In genomic region chr11:99110370-99111110, GRCm38 (mm10) we compare ENCODE assay signal across 9 mouse cellular contexts. TPM values are rescaled to one million over a fixed set of nuclear protein-coding genes. Genes with fewer than 3 reads are reported as not detected.
A peak's percentile ranks its signal among the peaks of the same experiment; 100 is the strongest.
DNase-seq lines count a peak whose midpoint lies in the region; ATAC-seq and TF ChIP-seq lines count a peak whose summit lies in the region.
"Had no signal": no experiment of that assay in that cellular context is flagged by ENCODE, and none has a peak within 500 bp of the region (broad histone marks: within the 10 kb centered on the region; RNA-seq: fewer than 3 reads in every experiment).

No protein-coding gene starts in this region.

- WGBS in intestine, postnatal 0 days = 65% methylated on average over 15 of the region's 15 CpGs

- peaks cover 2% of the 10 kb centered on the region for H3K27me3 ChIP-seq in CH12.LX (replicated peaks)
- no peaks in the 10 kb centered on the region for H3K27me3 ChIP-seq in intestine, postnatal 0 days (replicated peaks; ENCODE audit: control insufficient read depth, insufficient read depth, low read length)

- ATAC-seq in intestine, postnatal 0 days = no peak

- TF ChIP-seq CTCF in left cerebral cortex, adult 2 months (IDR thresholded peaks at IDR 0.05) = peak; percentile 43
- TF ChIP-seq CTCF in CH12.LX (conservative IDR thresholded peaks at IDR 0.05 in 1 of 2, IDR thresholded peaks at IDR 0.05 in 1 of 2; ENCODE audit: low read depth in 2 of 2, low read length in 2 of 2) = peak; percentile 48 to 52
- peak; percentile 67 for TF ChIP-seq CTCF in intestine, postnatal 0 days (IDR thresholded peaks at IDR 0.05; ENCODE audit: low read depth)

- H3K9ac ChIP-seq in CH12.LX (ENCODE audit: insufficient read depth, low read depth) = no peak overlapping the region
- no peak overlapping the region for H3K9ac ChIP-seq in intestine, postnatal 0 days (ENCODE audit: low read depth, low read length)

- DNase-seq in left cerebral cortex, adult 2 months (ENCODE audit: extremely low spot score in 1 of 2, low spot score in 2 of 2) = no peak
- DNase-seq in left cerebral cortex, adult 8-10 months (ENCODE audit: low spot score in 2 of 2) = no peak
- DNase-seq in CH12.LX (ENCODE audit: extremely low read depth) = no peak
- DNase-seq in R1 (ENCODE audit: low read depth, low spot score) = peak; percentile 74
- no peak for DNase-seq in cerebellum, adult 18-20 months
- no peak for DNase-seq in gastrocnemius, postnatal 4 days (ENCODE audit: low spot score in 2 of 2)
- DNase-seq in yolk sac, embryonic 10.5 days (ENCODE audit: low spot score) = no peak
- DNase-seq: heart, postnatal 14 days had no signal

- no peaks in the 10 kb centered on the region for H3K36me3 ChIP-seq in CH12.LX (replicated peaks in 1 of 2; ENCODE audit: control insufficient read depth in 1 of 2, insufficient read depth in 1 of 2, low read length in 1 of 2)
- H3K36me3 ChIP-seq in intestine, postnatal 0 days (ENCODE audit: control insufficient read depth, insufficient read depth) = no peaks in the 10 kb centered on the region

- dilution Hi-C loops in CH12.LX (cut with MboI; ENCODE audit: extremely low pct_ligation_motif_present, extremely low pct_unique_long_range_greater_than_20kb, low sequenced_read_pairs) = no loop called here

- TF ChIP-seq EP300 in CH12.LX (IDR thresholded peaks at IDR 0.05; ENCODE audit: low read length) = no peak

- no peak overlapping the region for H3K4me3 ChIP-seq in left cerebral cortex, adult 2 months
- no peak overlapping the region for H3K4me3 ChIP-seq in CH12.LX (replicated peaks in 1 of 3; ENCODE audit: low read depth in 2 of 3, low read length in 2 of 3, poor library complexity in 1 of 3)
- no peak overlapping the region for H3K4me3 ChIP-seq in intestine, postnatal 0 days (ENCODE audit: low read depth, low read length)

- H3K27ac ChIP-seq in left cerebral cortex, adult 2 months = no peak overlapping the region
- no peak overlapping the region for H3K27ac ChIP-seq in CH12.LX (ENCODE audit: insufficient read depth, low read depth)
- H3K27ac ChIP-seq in intestine, postnatal 0 days (ENCODE audit: low read depth, low read length) = no peak overlapping the region

- peaks cover 6% of the 10 kb centered on the region for H3K9me3 ChIP-seq in CH12.LX (replicated peaks; ENCODE audit: low read length)
- no peaks in the 10 kb centered on the region for H3K9me3 ChIP-seq in intestine, postnatal 0 days (ENCODE audit: control insufficient read depth)

- H3K4me1 ChIP-seq in CH12.LX (ENCODE audit: control insufficient read depth in 1 of 2, insufficient read depth in 2 of 2) = 0 out of 4 replicates have a peak, but pooled peaks cover 2 to 3% of the 10 kb centered on the region in 2 experiments
- H3K4me1 ChIP-seq in intestine, postnatal 0 days (replicated peaks; ENCODE audit: control insufficient read depth, insufficient read depth, low read length) = peaks cover 12% of the 10 kb centered on the region; the same call in 1 of the 2 replicates

- in situ Hi-C loops in CH12.LX (cut with MboI; ENCODE audit: low pct_ligation_motif_present, low pct_unique_long_range_greater_than_20kb, low sequenced_read_pairs) = no loop called here

- no peak for TF ChIP-seq POLR2A in CH12.LX (IDR thresholded peaks at IDR 0.05; ENCODE audit: low read depth, low read length)

- no peak overlapping the region for H3K4me2 ChIP-seq in CH12.LX (ENCODE audit: insufficient read depth, low read depth, poor library complexity, severe bottlenecking)
- no peak overlapping the region for H3K4me2 ChIP-seq in intestine, postnatal 0 days (replicated peaks; ENCODE audit: low read depth)

- peak; percentile 35 for TF ChIP-seq RAD21 in CH12.LX (IDR thresholded peaks at IDR 0.05; ENCODE audit: low read depth, low read length)

- intact Hi-C loops in left cerebral cortex, adult 2 months (cut with DNase I) = no loop called here

- no peaks in the 10 kb centered on the region for H3K79me2 ChIP-seq in CH12.LX (replicated peaks; ENCODE audit: control insufficient read depth, extremely low read depth, insufficient read depth, poor library complexity, severe bottlenecking)

TF ChIP-seq in CH12.LX, 34 proteins besides CTCF, POLR2A, EP300 and RAD21:
- TF ChIP-seq NRF1 (IDR thresholded peaks at IDR 0.05; ENCODE audit: low read depth, low read length) (no peak), ZMIZ1 (IDR thresholded peaks at IDR 0.05; ENCODE audit: low read depth, low read length) (no peak), UBTF (IDR thresholded peaks at IDR 0.05; ENCODE audit: low read depth, low read length) (no peak), SMC3 (IDR thresholded peaks at IDR 0.05; ENCODE audit: low read depth, low read length) (peak; percentile 20), ETS1 (conservative IDR thresholded peaks at IDR 0.05; ENCODE audit: low read depth, low read length) (no peak), USF1 (IDR thresholded peaks at IDR 0.05; ENCODE audit: low read depth, low read length) (no peak), MYC (IDR thresholded peaks at IDR 0.05; ENCODE audit: low read depth, low read length) (no peak)
TF ChIP-seq in CH12.LX: peak in this region for 1.

RNA-seq across cellular contexts. Expression of gene Tns4, which starts 21.4 kb away (rescaled TPM):
- 1 to 10 TPM in 1 of 2 experiments, under 1 TPM in 1; 0.19 to 1.1 TPM for total RNA-seq in left cerebral cortex, adult 2 months (2021)
- under 1 TPM; 0.22 to 0.72 (median 0.44) TPM for total RNA-seq in left cerebral cortex, adult 8-10 months (2022)
- 0.04 and 0.13 TPM in 2 replicates for total RNA-seq in CH12.LX (2012; rRNA removed)
- total RNA-seq in CH12.LX (2014; rRNA removed) = not detected in 2 replicates
- 0.11 TPM in 1 of 2 replicates, not detected in the other for polyA plus RNA-seq in CH12.LX (2012; ENCODE audit: insufficient read length, low read depth)
- polyA plus RNA-seq in intestine, postnatal 0 days (2015; fragmentation: Nextera tagmentation; extraction: Ambion mirVana) = 0.39 and 0.53 TPM in 2 replicates
- total RNA-seq in gastrocnemius, postnatal 4 days (2021) = under 1 TPM in 1 of 2 experiments, not detected in 1; 0.13 TPM

RNA-seq across cellular contexts. Expression of gene Ccr7, which starts 44.3 kb away (rescaled TPM):
- total RNA-seq in left cerebral cortex, adult 2 months (2021) = not detected
- under 1 TPM in 2 of 4 experiments, not detected in 2; 0.16 to 0.23 TPM for total RNA-seq in left cerebral cortex, adult 8-10 months (2022)
- 170 and 241 TPM in 2 replicates for total RNA-seq in CH12.LX (2012; rRNA removed)
- total RNA-seq in CH12.LX (2014; rRNA removed) = 178 and 203 TPM in 2 replicates
- polyA plus RNA-seq in CH12.LX (2012; ENCODE audit: insufficient read length, low read depth) = 306 and 316 TPM in 2 replicates
- polyA plus RNA-seq in intestine, postnatal 0 days (2015; fragmentation: Nextera tagmentation; extraction: Ambion mirVana) = 0.14 TPM in 1 of 2 replicates, not detected in the other
- under 1 TPM; 0.12 to 0.18 TPM for total RNA-seq in gastrocnemius, postnatal 4 days (2021)

Comparison
In these comparisons a context has a peak if more than half of its experiments do, and no peak if none do; other contexts are left out.
1. RNA of gene Ccr7, which starts 44.3 kb away (total RNA-seq): 170 to 241 TPM in CH12.LX; 0.12 to 0.18 TPM in gastrocnemius, postnatal 4 days, 0.16 to 0.23 TPM in left cerebral cortex, adult 8-10 months and not detected in left cerebral cortex, adult 2 months; every median in the first group is over 100 times any median in the second.
2. Peak in every context shown above with its lines, with median percentiles within 50 percentile points of each other: CTCF ChIP-seq.